Mouse (Mus musculus) right cerebral cortex, postnatal 10 days (tissue): ENCODE data around the gene Begain.

Source experiments
- DNase-seq, 2 experiments: peaks; one replicate each; pipeline ENCODE4 v3.0.0; 2021; ENCODE audit warnings: low spot score in 2 of 2

Gene Begain

DNA sequence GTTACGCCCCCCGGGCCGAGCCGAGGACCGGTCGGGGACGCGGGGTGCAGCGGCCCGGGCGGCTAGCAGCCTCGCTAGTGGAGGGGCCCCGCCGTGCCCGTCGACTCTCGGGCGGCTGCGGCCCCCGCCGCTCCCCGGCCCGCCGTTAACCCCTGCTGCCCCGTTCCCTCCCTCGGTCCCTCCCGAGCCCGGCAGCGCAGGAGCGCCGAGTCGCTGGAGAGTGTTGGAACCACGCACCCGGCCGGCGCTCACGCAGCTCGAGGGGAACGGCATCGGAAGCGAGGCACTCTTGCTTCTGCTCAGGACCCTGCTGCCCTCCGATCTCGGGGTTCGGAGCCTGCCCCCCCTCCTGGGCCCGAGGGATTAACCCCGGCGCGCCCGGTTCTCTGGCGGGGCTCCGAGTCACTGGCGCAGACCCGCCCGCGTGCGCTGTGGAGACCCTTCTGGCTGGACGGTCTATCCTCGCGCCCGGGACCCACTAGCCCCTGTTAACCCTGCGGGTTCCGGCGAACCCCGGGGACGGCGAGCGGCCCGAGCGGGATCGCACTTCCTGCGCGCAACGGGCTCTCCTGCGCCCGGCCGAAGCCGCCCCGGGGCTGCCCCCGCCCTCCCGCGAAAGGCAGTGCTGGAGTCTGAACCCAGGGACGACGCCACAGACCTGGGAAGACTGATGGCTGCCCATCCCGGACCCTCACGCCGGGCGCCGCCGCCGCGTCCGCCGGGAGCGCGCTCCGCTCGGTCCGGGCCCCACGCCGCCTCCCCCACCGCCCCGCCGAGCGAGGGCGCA, 14.8 kb downstream of the Begain start:
- no peak for DNase-seq

DNA sequence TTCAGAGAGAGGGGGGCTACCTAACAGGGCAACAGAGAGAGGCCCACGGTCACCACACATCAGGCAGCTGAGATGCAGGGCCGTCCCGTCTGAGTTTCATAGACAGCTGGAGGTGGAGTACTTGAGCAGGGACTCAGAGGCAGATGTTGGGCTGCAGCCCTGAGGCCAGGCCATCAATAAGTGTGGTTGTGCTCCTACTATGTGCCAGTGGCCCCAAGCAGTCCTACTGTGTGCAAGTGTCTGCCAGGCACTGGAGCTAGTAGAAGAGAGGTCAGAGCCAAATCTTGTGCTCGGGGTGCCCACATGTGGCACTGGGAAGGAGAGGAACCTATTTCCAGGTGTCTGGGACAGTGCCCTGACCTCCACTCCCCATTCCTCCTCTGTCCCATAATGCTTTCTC, 18.1 kb downstream of the Begain start:
- no peak for DNase-seq

DNA sequence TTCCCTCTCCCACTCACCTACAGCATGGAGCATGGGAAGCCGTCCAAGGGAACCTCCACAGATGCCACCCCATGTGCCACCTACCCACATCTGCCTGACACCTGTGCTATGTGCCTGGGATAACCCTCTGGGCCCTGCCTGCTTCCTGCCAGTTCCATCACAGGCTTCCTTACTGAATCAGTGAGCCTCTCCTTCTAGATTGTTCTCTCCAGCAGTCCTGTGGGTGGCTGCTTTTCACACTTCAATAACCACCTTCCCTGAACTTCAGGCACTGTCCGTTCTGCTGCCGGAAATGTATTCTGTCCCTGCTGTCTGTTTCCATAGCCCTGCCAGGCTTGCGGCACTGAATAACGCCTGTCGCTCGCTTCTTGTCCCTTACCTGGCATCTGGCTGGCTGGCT, 22.4 kb downstream of the Begain start:
- no peak for DNase-seq

DNA sequence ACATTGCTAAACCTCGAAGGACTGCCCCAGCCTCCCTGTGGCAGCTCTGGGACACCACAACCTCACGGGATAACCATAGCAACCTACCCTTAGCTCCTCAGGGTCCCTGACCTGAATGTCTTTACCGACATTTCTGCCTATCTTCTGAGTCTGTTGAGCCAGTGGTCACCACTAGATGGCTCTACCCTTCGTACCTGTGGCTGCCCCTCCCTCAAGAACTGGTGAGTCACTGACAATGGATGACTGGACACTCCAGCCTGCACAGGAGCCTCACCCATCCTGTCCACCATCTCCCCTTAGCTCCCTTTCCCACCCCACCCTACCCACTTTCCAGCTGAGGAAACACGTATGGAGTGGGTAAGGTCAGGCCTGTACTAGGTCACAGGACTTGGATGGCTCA, 23.5 kb downstream of the Begain start:
- no peak for DNase-seq

DNA sequence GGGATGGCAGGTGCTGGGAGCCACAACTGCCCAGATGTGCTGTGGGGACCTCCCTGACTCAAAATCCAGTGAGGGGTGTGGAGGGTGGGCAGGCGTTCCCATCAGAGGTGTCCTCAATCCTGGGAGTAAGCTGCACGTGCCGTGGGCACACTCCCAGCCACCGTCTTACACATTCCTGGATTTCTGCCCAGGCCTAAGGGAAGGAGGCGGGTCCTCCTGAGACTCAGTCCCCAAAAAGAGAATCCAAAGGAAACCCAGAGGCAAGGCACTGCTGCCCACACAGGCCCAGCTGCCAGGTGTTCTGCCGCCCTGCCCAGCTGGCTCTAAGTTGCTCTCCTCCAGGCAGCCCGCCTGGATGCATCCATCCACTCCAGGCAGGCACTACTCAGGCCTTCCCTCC, 28.7 kb downstream of the Begain start:
- DNase-seq: peak; percentile 53 to 62

DNA sequence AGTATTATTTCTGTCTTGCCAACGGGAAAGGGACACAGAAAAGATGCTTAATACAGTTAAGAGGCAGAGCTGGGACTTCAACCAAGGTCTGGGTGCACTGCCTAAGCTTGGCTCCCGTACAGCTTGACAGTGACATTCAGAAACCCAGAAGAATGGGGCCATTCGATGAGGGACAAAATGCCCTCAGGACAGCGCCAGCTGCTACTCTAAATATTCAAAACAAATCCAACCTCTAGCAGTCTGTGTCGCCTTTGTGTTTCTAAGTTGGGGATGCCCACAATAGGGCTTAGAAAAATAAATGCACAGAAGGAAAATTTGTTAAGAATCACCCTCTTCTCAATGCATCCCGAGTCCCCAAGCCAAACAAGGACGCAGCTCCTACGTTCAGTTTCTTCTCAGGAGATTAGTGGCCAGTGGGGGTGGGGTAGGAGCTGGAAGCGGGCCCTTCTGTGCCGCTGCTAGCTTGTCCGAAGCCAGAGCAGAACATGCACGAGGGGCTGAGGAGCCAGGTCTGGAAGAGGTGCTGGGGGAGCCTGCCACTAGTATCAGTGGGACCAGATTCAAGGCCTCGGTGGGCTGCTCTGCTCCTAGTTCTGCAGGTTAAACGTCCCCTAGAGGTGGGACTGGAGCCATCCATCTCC, 29.7 kb downstream of the Begain start:
- DNase-seq: peak in 1 of 2 experiments; percentile 59

DNA sequence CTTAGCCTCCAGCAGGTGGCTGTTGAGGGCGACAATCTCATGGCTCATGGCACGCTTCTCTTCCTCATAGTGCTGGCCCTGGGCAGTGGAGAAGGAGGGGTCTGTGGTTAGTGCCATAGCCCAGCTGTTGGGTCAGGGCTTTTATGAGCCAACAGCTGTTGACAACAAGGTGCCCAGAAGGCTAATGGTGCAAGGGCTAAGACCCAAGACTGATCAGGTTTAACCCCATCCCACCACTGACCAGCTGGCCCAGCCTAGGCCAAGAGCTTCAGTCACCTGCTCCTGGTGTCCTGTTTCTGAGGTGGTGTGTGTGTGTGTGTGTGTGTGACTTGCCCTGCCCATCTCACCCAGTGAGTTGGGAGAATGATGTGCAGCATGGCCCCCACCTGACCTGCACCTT, 31.0 kb downstream of the Begain start:
- no peak for DNase-seq

DNA sequence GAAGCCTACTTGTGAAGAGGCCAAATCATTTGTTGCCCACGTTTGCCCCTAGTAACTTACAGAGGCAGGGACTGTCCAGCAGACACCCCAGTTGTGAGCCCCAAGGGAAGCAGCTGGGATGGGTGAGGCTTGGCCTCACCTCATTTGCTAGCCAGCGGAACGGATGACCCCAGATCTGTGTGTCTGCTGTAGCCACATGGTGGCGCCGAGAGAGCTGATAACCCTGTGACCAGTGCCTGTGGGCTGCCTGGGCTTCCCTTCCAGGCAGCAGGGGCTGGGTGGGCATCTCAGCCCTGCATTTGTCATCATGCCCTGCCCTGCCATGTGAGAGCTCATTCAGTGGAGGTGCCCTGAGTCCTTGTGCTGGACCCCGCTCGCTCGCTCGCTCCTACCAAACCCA, 44.2 kb downstream of the Begain start:
- DNase-seq: no peak

DNA sequence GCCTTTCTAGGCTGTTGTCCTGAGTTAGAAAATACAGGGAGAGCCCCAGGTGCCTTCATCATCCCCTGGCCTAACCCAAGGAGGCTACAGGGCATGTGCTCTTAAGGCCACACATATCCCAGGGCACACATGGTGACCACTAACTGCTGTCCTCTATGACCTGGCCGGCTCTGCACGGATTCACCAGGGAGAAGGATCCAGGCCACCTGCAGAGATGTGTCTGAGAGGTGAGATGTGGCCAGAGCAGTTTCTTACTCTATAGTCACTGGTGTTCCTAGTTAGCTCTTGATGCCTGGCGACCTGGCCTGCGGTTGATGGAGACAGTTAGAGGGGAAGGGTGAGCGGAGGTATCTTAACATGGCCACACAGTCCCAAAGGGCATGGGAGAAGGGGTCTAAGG, 45.1 kb downstream of the Begain start:
- no peak for DNase-seq

DNA sequence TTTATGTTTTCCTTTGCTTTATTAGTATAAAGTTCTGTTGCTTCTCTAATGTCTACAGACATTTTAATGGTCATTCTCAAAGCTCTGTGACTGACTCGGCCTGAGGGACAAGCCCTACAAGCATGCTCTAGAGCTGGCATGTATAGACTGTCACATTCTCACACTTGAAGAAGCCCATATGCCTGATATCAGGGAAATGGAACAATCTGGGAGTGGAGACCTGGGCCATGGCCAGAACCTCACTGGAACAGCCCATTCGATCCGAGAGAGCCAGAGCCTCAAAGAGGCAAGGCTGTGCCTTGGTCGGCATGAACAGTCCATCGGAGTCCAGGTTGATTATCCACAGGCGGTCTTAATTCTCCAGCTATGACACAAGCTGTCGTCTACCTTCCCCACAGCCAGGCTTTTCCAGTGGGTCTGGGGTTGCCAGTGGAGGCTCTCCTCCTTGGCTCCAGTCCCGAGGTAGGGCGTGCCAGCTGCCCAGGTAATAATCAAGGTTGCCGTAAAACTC, 45.8 kb downstream of the Begain start:
- DNase-seq: no peak

DNA sequence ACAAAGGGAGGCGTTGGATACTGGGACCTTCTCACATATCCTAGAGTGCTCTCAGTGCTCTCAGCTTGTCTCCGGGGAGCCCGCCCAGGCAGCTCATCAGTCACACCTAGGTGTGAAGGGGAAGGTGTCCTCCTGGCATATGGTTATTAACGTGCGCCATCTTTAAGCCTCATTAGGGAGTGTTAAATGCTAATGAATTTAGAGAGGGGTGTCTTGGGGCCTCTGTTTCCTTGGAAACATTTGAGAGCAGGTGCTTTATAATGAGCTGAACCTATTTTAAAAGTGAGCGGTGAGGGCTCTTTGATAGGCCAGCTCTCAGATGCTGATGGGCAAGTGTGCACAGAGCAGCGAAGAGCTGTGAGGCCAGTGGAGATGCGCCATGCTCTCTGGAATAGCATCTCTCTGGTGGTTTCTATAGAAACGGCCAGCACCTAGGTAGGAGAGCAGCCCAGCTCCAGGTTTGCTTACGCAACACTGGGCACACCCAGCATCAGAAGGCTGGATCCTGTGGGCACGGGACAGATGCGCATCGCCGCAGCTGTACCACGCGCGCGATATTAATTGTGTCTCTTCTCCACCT, 57.9 kb downstream of the Begain start:
- no peak for DNase-seq

DNA sequence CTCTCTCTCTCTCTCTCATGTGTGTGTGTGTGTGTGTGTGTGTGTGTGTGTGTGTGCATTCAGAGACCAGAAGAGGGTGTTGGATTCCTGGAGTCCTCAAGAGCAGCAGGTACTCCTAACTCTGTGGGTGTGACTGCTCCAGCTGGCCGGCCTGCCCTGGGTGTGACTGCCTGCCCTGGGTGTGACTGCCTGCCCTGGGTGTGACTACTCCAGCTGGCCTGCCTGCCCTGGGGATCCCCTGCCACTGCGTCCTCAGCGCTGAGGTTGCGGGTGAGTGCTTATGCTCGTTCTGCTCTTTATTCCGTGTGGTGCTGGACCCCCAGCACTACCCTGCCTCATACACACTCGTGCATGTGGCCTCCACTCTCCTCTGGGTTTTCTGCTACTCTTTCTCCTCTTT, 65.0 kb downstream of the Begain start:
- DNase-seq: no peak

DNA sequence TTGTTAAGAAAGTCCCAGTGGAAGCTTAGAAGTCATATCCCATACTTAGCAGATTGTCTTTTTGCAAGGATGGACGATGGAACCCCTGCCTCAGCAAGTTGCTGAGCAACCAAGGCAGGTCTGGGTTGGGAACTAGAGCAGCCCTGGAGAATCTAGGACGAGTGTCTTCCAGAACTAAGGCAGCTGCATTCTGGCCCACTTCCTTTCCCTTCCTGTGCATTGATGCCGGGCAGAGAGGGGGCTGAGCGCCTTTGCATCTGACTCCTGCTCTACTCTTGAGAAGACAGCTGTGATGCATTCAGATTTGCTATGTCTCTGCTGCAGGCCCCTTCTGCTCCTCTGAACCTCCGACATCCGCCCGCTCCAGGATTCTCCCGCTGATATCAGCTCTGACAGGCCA, 70.8 kb downstream of the Begain start:
- peak in 1 of 2 experiments; percentile 42 for DNase-seq

DNA sequence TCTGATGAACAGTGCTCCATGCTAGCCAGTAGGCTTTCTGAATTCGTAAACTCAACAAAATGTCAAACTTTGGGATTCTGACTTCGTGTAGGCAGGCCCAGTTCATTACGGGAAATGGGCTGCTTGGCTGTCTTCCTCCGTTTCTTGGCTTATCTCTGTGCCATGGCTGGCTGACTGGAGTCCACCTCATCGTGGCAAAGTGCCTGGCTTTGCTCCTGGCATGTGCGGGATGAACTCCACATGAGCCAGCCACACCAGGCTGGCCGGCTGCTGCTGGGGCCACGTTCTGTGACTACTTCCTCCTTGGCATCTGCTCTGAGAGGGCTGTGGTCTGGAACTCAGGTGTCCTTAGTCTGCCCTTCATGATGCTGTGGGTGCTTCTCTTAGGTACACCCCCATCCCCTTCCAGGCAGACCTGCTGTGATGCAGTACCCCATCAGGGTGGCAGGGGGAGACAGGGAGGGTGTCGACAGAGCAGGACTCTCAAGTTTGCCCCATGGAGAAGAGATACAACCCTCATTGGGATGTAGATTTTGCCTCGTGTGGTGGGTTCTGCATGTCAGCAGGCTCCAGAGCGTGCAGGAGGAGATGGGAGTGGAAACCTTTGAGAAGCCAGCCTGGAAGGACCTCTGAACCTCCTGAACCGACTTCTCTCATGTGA, 71.9 kb downstream of the Begain start:
- no peak for DNase-seq

DNA sequence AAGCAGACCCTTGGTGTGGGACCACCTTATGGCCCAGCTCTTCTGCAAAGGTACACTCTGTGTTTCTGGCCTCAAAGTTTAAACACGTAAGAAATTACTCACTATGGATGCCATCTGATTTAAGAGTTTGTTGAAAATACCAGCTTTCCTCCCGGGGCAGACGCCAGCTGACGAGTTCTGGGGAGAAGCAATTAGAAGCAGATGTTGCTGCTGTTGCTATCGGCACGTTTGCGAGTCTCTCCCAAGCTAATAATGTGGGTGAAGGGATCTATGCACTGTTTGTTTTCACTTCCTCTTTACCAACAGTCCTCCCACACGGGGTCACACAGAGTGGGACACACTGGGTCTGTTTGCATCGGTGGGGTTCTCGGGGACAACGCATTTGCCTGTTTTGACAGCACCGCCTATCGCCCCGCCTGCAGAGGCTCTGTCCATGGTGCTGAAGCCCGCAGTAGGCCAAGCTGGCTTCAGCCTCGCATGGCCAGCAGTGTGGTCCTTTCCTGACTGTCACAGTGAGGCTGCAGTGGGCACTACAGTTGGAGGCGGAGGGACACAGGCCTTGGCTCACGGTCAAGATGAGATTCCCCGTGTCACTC, 73.5 kb downstream of the Begain start:
- peak; percentile 57 to 64 for DNase-seq

DNA sequence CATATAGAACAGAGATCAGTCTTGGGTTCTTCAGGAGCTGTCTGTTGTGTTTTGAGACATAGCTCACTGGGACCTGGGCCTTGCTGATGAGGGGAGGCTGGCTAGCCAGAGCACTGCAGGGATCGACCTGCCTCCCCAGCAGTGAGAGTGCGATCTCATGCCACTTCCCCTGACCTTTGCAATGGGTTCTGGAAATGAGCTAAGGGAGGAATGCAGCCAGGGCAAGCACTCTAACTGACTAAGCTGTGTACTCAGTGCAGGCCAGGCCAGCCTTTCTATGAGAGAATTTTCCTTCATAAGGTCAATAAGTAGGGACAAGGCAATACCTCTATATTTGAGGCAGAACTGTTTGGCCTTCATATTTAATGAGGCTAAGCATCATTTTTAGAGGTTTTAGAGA, 75.0 kb downstream of the Begain start:
- DNase-seq: no peak

DNA sequence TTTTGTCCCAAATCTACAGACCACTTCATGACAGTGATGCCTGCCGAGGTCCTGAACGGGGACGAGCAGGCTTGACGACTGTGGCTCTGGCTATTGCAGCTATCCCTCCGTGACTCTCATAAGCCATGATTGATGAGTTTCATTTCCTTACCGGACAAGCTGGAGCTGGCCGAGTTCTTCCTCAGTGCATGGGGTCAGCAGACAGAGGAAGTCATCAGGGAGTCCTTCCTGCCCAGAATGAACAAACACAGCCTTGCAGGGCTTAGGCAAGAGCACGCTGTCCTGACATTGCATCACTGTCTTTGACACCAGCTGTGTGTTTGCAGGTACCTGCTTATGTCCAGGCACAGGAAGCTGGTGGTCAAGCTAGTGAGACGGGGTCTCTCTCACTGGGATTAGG, 77.6 kb downstream of the Begain start:
- no peak for DNase-seq

DNA sequence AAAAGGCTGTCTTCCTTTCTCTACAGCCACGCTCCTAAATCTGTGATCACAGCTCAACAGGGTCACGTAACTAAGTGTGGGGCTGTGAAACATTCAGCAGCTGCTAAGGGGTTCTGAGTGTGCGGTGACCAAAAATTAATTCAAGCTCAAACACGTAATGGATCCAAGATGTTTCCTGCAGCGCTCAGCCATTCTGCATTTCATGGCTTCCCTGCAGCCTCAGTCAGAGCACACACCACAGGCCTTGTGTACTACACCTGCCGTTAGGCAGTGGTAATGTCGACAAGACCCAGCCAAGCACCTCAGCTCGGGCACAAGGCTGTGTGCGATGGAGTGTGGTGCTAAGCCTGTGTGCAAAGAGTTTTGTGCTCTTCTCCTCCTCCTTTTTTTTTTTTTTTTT, 80.6 kb downstream of the Begain start:
- DNase-seq: no peak

DNA sequence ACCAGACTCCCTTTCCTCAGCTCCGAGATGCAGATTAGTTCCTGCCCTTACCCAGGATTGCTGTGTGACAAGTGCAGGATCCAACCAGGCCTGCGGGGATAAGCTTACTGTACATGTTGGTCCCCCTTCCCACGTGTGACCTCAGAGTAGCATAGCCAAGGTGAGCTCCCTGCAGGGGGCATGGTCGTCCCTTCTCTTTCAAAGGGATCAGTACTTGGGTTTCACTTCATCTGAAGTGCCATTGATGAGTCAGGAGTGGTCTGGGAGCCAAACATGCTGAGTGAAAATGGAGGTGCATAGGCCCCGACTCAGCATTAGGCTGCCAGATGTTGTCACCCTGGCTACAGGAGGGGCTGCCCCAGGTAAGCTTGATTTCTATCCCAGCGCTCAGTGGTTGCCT, 83.0 kb downstream of the Begain start:
- DNase-seq: no peak

DNA sequence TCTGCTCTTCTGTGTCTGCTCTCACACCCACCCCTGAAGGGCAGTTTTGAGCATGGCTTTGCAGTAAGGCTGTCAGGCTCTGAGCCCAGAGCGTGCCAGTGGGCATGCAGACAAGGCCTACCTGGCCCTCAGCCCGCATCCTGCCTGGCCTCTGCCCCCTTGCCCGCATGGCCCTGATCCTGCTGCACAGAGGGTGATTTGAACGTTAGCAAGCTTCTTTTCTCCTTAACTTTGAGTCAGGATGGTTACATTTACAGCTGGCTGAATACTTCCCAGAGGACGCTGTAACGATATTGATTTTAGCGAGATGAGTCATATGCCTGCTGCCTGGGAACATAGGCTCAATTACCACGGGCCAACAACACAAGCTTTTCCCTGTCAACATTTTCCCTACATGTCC, 83.5 kb downstream of the Begain start:
- no peak for DNase-seq

DNA sequence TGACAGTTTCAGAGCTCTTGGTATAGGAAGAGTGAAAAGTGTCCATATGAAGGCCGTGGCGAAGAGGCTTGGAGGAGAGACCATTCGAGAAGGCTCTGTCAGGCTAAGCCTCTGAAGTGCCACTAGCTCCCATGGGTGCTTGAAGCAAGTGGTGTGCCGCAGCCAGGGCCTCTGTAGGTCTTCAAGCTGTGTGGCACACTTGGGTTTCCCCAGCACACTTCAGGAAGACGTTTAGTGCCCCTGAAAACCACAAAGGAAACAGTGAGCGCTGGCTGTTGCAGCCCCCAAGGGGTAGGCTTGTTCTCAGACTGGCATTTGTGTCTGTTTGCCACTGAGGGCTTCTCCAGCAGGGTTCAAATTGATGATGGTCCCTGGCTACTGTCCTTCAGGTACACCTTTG, 84.5 kb downstream of the Begain start:
- DNase-seq: no peak

DNA sequence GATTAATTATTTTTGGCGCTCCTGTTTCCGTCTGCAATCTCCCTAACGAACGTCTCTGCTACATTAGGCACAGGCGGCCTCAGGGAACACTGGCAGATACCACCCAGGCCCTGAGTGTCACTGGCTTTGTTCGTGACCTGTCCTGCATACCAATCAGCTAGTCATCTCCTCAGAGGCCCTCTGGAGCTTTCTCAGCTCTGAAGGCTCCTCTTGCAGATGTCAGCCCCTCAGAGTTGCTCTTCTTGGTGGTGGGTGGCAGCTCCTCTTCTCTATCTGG, 85.4 kb downstream of the Begain start:
- no peak for DNase-seq
